Mouse (Mus musculus): Measurements from ENCODE around the gene Krt7. TPM values are rescaled to one million over a fixed set of nuclear protein-coding genes. Genes with fewer than 3 reads are reported as not detected.

Krt7 gene
- total RNA-seq (2012; rRNA removed) (0.55 TPM in 2 replicates), total RNA-seq (2014; rRNA removed) (0.46 and 0.81 TPM in 2 replicates), polyA plus RNA-seq (2012; ENCODE audit: insufficient read length, low read depth) (2.5 and 4.1 TPM in 2 replicates)

DNA sequence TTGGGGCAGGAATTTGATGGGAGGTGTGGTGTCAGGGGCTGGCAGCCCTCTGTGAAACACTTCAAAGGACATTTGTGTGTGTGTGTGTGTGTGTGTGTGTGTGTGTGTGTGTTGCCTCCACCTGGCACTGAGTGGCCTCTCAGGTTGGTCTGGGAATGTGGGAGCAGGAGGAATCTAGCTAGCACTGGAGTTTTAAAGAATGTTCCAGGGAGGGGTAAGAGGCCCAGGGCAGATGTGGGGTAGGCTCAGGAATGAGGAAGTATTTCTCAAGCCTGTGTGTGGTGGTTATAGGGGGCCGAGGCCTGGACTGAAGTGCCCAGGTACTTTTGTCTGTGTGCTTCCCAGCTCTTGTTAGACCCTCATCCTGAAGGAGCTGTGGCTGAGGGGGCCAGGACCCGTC is at the start of gene Krt7:
Gene Krt7, plus strand, starts transcription at position 269 of the 400 bp plus-strand sequence.
- TF ChIP-seq PAX5 (IDR thresholded peaks at IDR 0.05; ENCODE audit: low read length), result no peak
- no peak for TF ChIP-seq POLR2A (IDR thresholded peaks at IDR 0.05; ENCODE audit: low read depth, low read length)
- TF ChIP-seq JUN (IDR thresholded peaks at IDR 0.05; ENCODE audit: insufficient read depth, low read depth, low read length), result no peak
- no peak for TF ChIP-seq MAZ (IDR thresholded peaks at IDR 0.05; ENCODE audit: low read depth, low read length)
- TF ChIP-seq IRF4 (IDR thresholded peaks at IDR 0.05; ENCODE audit: low read depth, low read length), result no peak
- no peak for TF ChIP-seq SIN3A (IDR thresholded peaks at IDR 0.05; ENCODE audit: low read length)
- no peaks in the 10 kb centered on the region for H3K9me3 ChIP-seq (replicated peaks; ENCODE audit: low read length)
- dilution Hi-C loops (cut with MboI; ENCODE audit: extremely low pct_ligation_motif_present, extremely low pct_unique_long_range_greater_than_20kb, low sequenced_read_pairs) (no loop called here), in situ Hi-C loops (cut with MboI; ENCODE audit: low pct_ligation_motif_present, low pct_unique_long_range_greater_than_20kb, low sequenced_read_pairs) (no loop called here)
- DNase-seq (ENCODE audit: extremely low read depth), result peak; percentile 13
- no peaks in the 10 kb centered on the region for H3K79me2 ChIP-seq (replicated peaks; ENCODE audit: control insufficient read depth, extremely low read depth, insufficient read depth, poor library complexity, severe bottlenecking)
- no peak within 1 kb of the TSS for H3K4me2 ChIP-seq (ENCODE audit: insufficient read depth, low read depth, poor library complexity, severe bottlenecking)
- H3K36me3 ChIP-seq (replicated peaks in 1 of 2; ENCODE audit: control insufficient read depth in 1 of 2, insufficient read depth in 1 of 2, low read length in 1 of 2), result no peaks in the 10 kb centered on the region
- H3K4me1 ChIP-seq (ENCODE audit: control insufficient read depth in 1 of 2, insufficient read depth in 2 of 2), result peaks cover 24 to 46% of the 10 kb centered on the region in 2 experiments
- no peak within 1 kb of the TSS for H3K9ac ChIP-seq (ENCODE audit: insufficient read depth, low read depth)
- peaks cover 11% of the 10 kb centered on the region for H3K27me3 ChIP-seq (replicated peaks)
- no peak within 1 kb of the TSS for H3K4me3 ChIP-seq (replicated peaks in 1 of 3; ENCODE audit: low read depth in 2 of 3, low read length in 2 of 3, poor library complexity in 1 of 3)
- no peak within 1 kb of the TSS for H3K27ac ChIP-seq (ENCODE audit: insufficient read depth, low read depth)

- Histone ChIP-seq H3K4me2 (ENCODE audit: insufficient read depth, low read depth, poor library complexity, severe bottlenecking) (no peak overlapping the region), H3K36me3 (replicated peaks in 1 of 2; ENCODE audit: control insufficient read depth in 1 of 2, insufficient read depth in 1 of 2, low read length in 1 of 2) (no peaks in the 10 kb centered on the region), H3K9me3 (replicated peaks; ENCODE audit: low read length) (no peaks in the 10 kb centered on the region), H3K4me1 (ENCODE audit: control insufficient read depth in 1 of 2, insufficient read depth in 2 of 2) (peaks cover 8 to 35% of the 10 kb centered on the region in 2 experiments), H3K9ac (ENCODE audit: insufficient read depth, low read depth) (no peak overlapping the region), H3K4me3 (replicated peaks in 1 of 3; ENCODE audit: low read depth in 2 of 3, low read length in 2 of 3, poor library complexity in 1 of 3) (no peak overlapping the region), H3K79me2 (replicated peaks; ENCODE audit: control insufficient read depth, extremely low read depth, insufficient read depth, poor library complexity, severe bottlenecking) (no peaks in the 10 kb centered on the region), H3K27me3 (replicated peaks) (peaks cover 55% of the 10 kb centered on the region), H3K27ac (ENCODE audit: insufficient read depth, low read depth) (no peak overlapping the region)
- dilution Hi-C loops (cut with MboI; ENCODE audit: extremely low pct_ligation_motif_present, extremely low pct_unique_long_range_greater_than_20kb, low sequenced_read_pairs), result no loop called here
- no peak for TF ChIP-seq NRF1 (IDR thresholded peaks at IDR 0.05; ENCODE audit: low read depth, low read length)
- TF ChIP-seq MEF2A (IDR thresholded peaks at IDR 0.05; ENCODE audit: borderline replicate concordance, low read depth, low read length), result 0 out of 2 replicates have a peak, but pooled peaks have one; percentile 27
- in situ Hi-C loops (cut with MboI; ENCODE audit: low pct_ligation_motif_present, low pct_unique_long_range_greater_than_20kb, low sequenced_read_pairs), result no loop called here
- DNase-seq (ENCODE audit: extremely low read depth), result peak; percentile 69
These were observed 48.3 kb upstream of the Krt7 start for GRCm38 (mm10) chr15:101362393-101363010.

DNA sequence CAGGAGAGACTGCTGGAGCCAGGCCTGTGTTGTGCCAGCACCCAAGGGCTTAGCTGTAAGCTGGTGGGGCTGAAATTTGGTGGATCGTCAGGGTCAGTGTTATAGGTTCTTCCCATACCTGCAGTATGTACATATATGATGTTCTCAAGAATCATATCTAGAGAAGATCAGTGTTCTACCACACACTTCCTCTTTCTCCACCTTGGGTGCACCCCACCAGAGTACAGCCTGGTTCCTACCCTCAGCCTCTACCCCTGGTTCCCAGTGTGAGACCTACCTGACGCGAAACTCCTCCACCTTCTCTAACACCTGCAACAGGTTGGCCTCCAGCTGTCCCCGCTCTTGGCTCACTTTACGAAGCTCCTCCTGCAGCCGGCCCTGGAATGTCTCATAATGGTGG is 46.9 kb upstream of the Krt7 start:
- DNase-seq (ENCODE audit: extremely low read depth), result no peak
- Histone ChIP-seq H3K36me3 (replicated peaks in 1 of 2; ENCODE audit: control insufficient read depth in 1 of 2, insufficient read depth in 1 of 2, low read length in 1 of 2) (no peaks in the 10 kb centered on the region), H3K79me2 (replicated peaks; ENCODE audit: control insufficient read depth, extremely low read depth, insufficient read depth, poor library complexity, severe bottlenecking) (no peaks in the 10 kb centered on the region), H3K4me2 (ENCODE audit: insufficient read depth, low read depth, poor library complexity, severe bottlenecking) (no peak overlapping the region), H3K27ac (ENCODE audit: insufficient read depth, low read depth) (no peak overlapping the region), H3K27me3 (replicated peaks) (peaks cover 56% of the 10 kb centered on the region), H3K4me1 (ENCODE audit: control insufficient read depth in 1 of 2, insufficient read depth in 2 of 2) (peaks cover 8 to 49% of the 10 kb centered on the region in 2 experiments), H3K9ac (ENCODE audit: insufficient read depth, low read depth) (no peak overlapping the region), H3K9me3 (replicated peaks; ENCODE audit: low read length) (no peaks in the 10 kb centered on the region), H3K4me3 (replicated peaks in 1 of 3; ENCODE audit: low read depth in 2 of 3, low read length in 2 of 3, poor library complexity in 1 of 3) (no peak overlapping the region)
- in situ Hi-C loops (cut with MboI; ENCODE audit: low pct_ligation_motif_present, low pct_unique_long_range_greater_than_20kb, low sequenced_read_pairs), result no loop called here
- TF ChIP-seq MEF2A (IDR thresholded peaks at IDR 0.05; ENCODE audit: borderline replicate concordance, low read depth, low read length) (no peak), SMC3 (IDR thresholded peaks at IDR 0.05; ENCODE audit: low read depth, low read length) (no peak), JUND (conservative IDR thresholded peaks at IDR 0.05; ENCODE audit: low read depth, low read length) (no peak), USF1 (IDR thresholded peaks at IDR 0.05; ENCODE audit: low read depth, low read length) (no peak), ZMIZ1 (IDR thresholded peaks at IDR 0.05; ENCODE audit: low read depth, low read length) (no peak), IRF4 (IDR thresholded peaks at IDR 0.05; ENCODE audit: low read depth, low read length) (no peak), JUN (IDR thresholded peaks at IDR 0.05; ENCODE audit: insufficient read depth, low read depth, low read length) (no peak), POLR2AphosphoS2 (IDR thresholded peaks at IDR 0.05; ENCODE audit: low read depth, low read length) (no peak), ZNF384 (IDR thresholded peaks at IDR 0.05; ENCODE audit: low read depth, low read length) (no peak), EP300 (IDR thresholded peaks at IDR 0.05; ENCODE audit: low read length) (no peak)
- dilution Hi-C loops (cut with MboI; ENCODE audit: extremely low pct_ligation_motif_present, extremely low pct_unique_long_range_greater_than_20kb, low sequenced_read_pairs), result no loop called here
